Mouse (Mus musculus) Muller cell, postnatal 12 days (primary cell): ENCODE results near the gene Amdhd2.
A peak's percentile ranks its signal among the peaks of the same experiment; 100 is the strongest.
"Not testable (repeated sequence)": the region's sequence is repeated elsewhere in the genome, so short reads cannot be mapped to it uniquely, and the experiment has no call there.

Experiments
- DNase-seq: peaks from one replicate; pipeline ENCODE4 v3.0.0-alpha.2; 2015; ENCODE audit errors: inconsistent ontology term

Amdhd2 gene

DNA sequence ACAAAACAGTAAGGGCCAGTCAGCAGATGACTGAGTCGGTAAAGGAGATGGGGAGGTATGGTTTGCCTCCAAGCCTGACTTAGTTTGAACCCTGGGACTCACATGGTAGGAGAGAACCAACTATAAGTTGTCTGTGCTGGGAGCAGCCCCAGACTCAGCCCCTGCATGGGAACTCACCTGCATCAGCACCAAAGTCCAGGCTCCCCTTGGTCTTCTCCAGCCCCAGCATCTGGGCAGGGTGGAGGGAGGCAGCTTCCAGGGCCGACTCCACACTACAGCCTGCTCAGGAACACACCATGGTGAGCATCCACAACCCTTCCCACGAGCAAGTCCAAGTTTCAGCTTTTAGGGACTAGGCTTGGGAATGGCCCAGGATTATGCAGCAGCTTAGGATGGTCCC is 7.2 kb downstream of the Amdhd2 start:
- DNase-seq, result no peak

GRCm38 (mm10) chr17:24155742-24156141 is 7.8 kb downstream of the Amdhd2 start:
- DNase-seq, result no peak

DNA sequence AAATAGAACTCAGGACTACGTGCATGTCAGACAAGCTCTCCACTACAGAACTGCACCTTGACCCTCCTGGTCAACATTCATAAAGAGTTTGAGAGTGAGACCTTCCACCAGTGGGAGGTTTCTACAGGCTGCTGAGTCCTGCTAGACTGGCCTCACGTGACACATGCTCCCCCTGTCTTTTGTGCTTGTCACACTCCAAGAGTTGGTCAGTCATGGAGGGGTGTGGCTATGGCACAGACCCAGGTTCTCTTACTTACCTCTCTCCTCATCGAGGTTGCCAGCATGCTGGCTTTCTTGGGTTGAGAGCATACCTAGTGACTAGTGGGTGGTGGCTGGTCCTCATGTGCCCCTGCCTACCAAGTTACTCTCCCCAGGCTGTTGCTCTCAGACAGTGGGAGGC is 9.1 kb downstream of the Amdhd2 start:
- DNase-seq, result no peak

DNA sequence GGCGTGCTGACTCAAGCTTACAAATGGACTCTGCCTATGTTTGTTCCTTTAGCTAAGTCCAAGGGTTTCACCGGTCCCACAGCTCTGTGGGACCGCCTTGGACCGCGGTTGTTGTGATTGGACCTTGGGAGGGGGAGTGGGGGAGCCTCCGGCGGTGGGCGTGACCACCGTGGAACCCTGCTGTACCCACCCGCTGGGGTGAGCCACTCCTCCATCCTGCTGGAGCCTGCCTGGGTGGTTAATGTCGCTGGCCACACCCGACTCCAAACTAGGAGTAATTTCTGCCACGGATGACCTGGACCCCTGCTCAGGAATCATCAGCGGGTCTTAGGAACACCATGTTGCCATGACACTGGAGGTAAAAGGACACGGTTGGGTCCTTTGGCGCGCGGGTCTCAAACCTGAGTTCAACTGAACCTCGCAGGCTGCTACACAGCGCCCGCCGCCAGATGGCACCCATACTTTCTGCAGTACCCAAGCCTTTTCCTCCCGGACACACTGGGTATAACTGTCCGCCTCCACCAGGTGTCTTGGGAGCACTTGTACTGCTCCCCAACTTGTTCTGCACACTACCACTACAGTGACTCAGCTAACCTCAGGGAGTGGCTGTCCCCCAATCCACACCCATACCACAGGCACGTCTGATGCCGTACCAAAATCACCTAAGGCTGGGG is 11.5 kb downstream of the Amdhd2 start:
- DNase-seq, result peak; percentile 81

GRCm38 (mm10) chr17:24151382-24151781 is 12.2 kb downstream of the Amdhd2 start:
- no peak for DNase-seq

DNA sequence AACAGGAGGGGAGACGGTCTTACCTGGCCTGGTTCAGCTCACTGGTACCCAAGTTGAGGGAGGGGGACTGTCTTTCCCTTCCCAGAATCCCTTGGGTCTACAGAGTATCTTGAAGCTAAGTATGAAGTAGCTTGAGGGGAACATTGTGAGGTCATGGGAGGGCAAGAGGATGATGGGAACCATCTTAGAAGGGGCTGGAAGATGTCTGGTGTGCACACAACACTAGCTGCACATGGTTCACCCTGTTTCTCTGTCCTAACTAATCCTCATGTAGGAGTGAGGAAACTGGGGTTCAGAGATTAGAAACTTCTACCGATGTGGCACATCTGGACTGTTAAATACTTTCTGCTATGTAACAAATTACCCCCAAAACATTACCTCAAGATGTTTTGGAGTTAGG is 12.7 kb downstream of the Amdhd2 start, which contains the start of gene Pdpk1:
Gene Pdpk1 (minus strand): TSS at position 101 of the 400 bp plus-strand sequence.
- DNase-seq, result no peak

GRCm38 (mm10) chr17:24149421-24149820 is 14.1 kb downstream of the Amdhd2 start:
- DNase-seq, result no peak

DNA sequence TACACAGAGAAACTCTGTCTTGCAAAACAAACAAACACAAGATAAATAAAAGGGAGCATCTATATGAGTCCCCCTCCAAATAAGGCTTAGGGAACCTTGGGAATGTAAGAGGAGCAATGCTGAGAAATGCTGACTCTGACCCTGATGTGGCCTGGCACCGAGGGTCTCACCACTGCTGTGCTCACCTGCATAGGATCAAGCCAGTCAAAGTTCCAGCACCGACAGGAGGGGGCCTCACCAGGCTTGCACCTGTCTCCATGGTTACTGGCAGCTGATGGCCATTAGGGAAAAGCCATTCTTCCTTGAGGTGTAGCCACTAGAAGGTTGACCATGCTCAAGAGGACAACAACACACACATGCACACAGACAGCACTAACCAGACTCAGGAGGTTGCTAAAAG is 20.7 kb downstream of the Amdhd2 start:
- no peak for DNase-seq

DNA sequence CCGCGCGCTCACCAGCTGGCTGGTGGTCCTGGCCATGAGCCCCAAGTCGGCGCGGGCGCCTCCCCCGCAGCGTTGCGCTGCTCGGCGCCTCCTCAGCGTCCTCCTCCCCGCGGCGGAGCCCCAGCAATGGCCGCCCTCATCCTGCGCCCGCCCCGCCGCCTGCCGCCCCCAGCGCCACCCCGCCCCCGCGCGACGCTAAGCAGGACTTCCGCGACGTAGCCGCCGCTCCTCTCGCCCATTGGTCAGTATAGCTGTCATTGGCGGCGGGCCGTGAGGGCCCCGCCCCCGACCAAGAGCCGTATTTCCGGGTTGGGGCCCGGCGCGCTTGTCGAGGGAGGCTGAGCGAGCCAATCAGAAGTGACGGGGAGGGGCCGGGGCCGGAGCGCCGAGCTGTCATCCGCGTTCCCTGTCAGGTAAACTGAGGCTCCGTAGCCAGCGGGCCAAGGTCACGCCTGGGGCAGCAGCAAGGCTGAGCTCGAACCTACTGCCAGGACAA is 22.1 kb downstream of the Amdhd2 start:
- peak; percentile 98 for DNase-seq

DNA sequence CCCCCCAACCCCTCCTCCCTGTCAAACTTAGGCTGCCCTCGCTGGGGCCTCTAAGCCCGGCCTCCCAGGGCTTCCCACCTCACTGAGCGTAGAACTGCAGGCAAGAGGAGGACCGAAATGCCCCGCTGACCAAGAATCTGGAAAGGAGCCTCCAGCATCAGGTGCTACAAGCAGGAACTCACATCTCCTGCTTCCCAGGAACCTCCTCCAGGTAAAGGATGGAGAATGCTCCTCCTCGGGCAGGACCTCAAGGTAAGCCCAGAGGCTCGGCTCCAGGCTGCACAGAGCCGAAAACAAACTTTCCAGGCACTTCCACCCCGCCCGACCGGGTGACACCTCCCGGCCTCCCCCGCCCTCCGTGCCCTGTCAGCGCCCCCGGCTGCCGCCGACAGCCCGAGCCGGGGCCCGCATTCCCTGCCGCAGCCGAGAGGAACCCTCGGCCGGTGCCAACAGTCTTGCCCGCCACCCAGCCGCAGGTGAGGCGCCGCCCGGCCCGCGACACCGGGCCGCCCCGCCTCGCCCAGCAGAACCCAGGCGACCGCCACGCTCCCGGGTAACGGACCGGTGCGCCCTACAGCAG is 22.6 kb downstream of the Amdhd2 start:
- DNase-seq, result peak; percentile 61

DNA sequence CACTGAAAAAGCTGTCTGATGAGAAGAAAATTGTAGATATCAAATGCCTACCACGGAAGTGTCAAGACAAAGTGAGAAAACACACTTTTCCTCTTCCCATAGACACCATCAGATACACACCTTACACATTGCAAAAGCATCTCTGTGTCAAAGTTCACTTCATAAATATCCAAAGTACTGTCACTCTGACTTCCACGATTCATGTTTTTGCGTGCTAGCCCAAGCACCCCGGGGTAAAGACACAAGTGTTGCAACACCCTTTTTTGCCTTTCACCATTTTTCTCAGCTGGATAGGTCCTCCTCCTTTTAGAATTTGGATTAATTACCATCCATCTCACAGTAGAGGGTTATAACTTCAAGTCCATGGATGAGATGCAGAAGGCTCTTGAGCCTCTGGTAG is 23.6 kb downstream of the Amdhd2 start:
- no peak for DNase-seq

GRCm38 (mm10) chr17:24139256-24139655 is 24.3 kb downstream of the Amdhd2 start:
- no peak for DNase-seq

GRCm38 (mm10) chr17:24137226-24137880 is 26.2 kb downstream of the Amdhd2 start:
- peak; percentile 17 for DNase-seq

DNA sequence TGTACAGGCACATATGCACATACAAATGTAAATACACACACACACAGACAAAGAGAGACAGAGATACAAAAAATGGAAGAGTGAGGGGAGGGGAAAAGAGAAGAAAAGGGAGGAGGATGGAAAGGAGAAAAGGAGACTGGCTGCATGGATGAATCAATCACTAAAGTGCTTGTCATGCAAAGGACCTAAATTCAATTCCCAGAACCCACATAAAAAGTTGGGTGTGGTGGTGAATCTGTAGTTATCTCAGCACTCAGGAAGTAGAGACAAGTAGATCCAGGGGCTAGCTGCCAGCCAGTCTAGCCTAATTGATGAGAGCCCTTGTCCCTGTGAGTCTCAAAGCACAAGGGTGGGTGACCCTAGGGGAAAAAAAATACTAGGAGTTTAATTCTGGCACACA is 29.5 kb downstream of the Amdhd2 start:
- DNase-seq, result no peak

- not testable (repeated sequence) for DNase-seq
These were observed 30.6 kb downstream of the Amdhd2 start for GRCm38 (mm10) chr17:24132919-24133318.

- DNase-seq, result no peak
These were observed 32.0 kb downstream of the Amdhd2 start for GRCm38 (mm10) chr17:24131570-24131969.

DNA sequence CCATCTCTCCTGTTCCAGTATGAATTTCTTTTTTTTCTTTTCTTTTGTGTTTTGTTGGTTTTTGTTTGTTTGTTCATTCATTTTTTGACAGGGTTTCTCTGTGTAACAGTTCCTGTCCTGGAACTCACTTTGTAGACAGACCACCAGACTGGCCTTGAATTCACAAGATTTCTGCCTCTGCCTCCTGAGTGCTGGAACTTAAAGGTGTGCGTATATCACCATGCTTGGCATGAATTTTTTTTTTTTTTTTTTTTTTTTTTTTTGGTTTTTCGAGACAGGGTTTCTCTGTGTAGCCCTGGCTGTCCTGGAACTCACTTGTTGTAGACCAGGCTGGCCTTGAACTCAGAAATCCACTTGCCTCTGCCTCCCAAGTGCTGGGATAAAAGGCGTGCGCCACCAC is 34.3 kb downstream of the Amdhd2 start:
- not testable (repeated sequence) for DNase-seq

- DNase-seq, result no peak
These were observed 36.0 kb downstream of the Amdhd2 start for GRCm38 (mm10) chr17:24127592-24127991.

- no peak for DNase-seq
These were observed 36.8 kb downstream of the Amdhd2 start for GRCm38 (mm10) chr17:24126801-24127200.

DNA sequence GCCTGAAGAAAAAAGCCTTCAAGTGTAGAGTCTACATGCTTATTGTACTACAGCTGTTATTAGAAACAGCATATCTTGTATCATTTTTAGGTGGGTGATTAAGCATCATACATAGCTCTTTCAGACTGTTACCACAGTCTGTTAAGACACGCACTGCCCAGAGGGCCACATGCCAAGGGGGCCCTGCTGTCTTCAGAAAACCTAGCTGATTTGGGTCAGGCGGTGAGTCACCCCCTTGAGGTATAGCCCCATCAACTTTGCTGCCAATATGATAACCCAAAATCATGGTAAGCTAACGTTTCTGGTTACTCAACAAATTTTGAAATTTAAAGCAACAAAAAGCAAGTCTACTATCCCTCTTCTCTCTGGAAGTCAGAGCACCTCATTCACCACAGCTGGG is 44.1 kb downstream of the Amdhd2 start:
- DNase-seq, result no peak

- DNase-seq, result no peak
These were observed 50.5 kb downstream of the Amdhd2 start for GRCm38 (mm10) chr17:24113031-24113430.

DNA sequence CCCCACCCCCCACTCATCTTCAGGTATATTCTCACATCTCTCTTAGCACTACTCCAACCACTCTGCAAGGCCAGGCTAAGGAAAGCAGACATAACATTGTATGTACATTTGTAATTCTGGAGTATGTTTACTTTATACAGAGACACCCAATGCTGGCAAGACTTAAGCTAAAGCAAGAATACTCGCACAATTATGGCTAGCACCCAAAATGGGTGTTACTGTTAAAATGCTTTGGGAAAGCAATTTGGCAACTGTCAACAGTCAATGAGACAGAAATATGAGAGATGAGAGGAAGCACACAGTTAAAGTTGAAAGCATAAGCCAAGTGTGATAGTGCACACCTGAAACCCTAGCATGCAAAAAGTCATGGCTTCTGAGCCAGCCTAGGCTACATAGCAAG is 52.3 kb downstream of the Amdhd2 start:
- DNase-seq, result no peak

DNA sequence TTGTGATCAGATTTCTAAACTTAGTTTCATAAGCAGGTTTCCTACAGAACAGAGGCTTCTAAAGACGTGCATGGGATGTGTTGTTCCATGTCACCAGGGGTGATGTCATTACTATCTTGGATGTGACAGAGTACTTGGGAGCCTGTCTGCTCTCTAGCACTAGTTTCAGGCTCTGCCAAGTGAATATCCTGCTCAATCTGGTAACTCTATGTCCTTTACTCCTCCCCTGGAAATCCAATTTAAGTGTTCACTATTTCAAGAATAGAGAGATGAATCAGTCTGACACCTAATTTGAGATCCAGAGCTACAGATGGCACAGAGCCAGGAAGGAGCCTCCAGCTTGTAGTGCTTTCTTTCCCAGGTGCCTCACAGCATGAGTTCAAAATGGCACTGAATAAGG is 54.7 kb downstream of the Amdhd2 start:
- peak; percentile 7 for DNase-seq
